Mouse (Mus musculus) lung, postnatal 0 days (tissue): ENCODE measurements around the gene Glmn. TPM values are rescaled to one million over a fixed set of nuclear protein-coding genes. Genes with fewer than 3 reads are reported as not detected.

Source experiments
- ATAC-seq: fragments of 200-750 bp; cut with Nextera tagmentation; 2 replicates; pipeline ENCODE4 v1.8.0; 2017; ENCODE audit warnings: moderate library complexity
- DNase-seq: peaks from one replicate; pipeline ENCODE4 v3.0.0-alpha.2; 2016; ENCODE audit warnings: low spot score
- H3K27ac ChIP-seq: fragments of 300-500 bp; sonication (generic); 2 replicates; pipeline ENCODE4 v1.5.1; 2014; ENCODE audit warnings: antibody characterized with exemption, mild to moderate bottlenecking, low read length, mixed read lengths
- H3K27me3 ChIP-seq: fragments of 300-500 bp; sonication (generic); replicated peaks from 2 replicates; pipeline ENCODE4 v1.6.1; 2014; ENCODE audit warnings: low read length, mixed read lengths; ENCODE audit not compliant: insufficient read depth
- H3K36me3 ChIP-seq: fragments of 300-500 bp; sonication (generic); 2 replicates; pipeline ENCODE4 v1.6.1; 2014; ENCODE audit warnings: low read length, mixed read lengths; ENCODE audit not compliant: insufficient read depth
- H3K4me1 ChIP-seq: fragments of 300-500 bp; sonication (generic); 2 replicates; pipeline ENCODE4 v1.6.1; 2014; ENCODE audit warnings: antibody characterized with exemption, low read depth, low read length, mixed read lengths; ENCODE audit not compliant: insufficient read depth
- H3K4me2 ChIP-seq: fragments of 300-500 bp; sonication (generic); replicated peaks from 2 replicates; pipeline ENCODE4 v1.6.1; 2014; ENCODE audit warnings: low read depth, mild to moderate bottlenecking, low read length, moderate library complexity, mixed read lengths
- H3K4me3 ChIP-seq: fragments of 300-500 bp; sonication (generic); 2 replicates; pipeline ENCODE4 v1.5.1; 2014; ENCODE audit warnings: low read depth, low read length
- H3K9ac ChIP-seq: fragments of 300-500 bp; sonication (generic); replicated peaks from 2 replicates; pipeline ENCODE4 v1.6.1; 2014; ENCODE audit warnings: low read depth, mild to moderate bottlenecking
- H3K9me3 ChIP-seq: fragments of 300-500 bp; sonication (generic); 2 replicates; pipeline ENCODE4 v1.6.1; 2016; ENCODE audit warnings: low read length, mixed read lengths
- CTCF ChIP-seq: IDR thresholded peaks from 2 replicates; pipeline ENCODE4 v1.5.1; 2016; ENCODE audit warnings: antibody characterized with exemption, mild to moderate bottlenecking
- EP300 ChIP-seq: IDR thresholded peaks from 2 replicates; pipeline ENCODE4 v1.6.1; 2016; ENCODE audit warnings: antibody characterized with exemption, mild to moderate bottlenecking, control low read depth
- WGBS: fragments of 180-500 bp; shearing (Covaris S2); extraction: QIAGEN DNeasy Blood & Tissue Kit; methylation state at CpG from one replicate; pipeline ENCODE4 v1.1.7; 2014; 5-methylcytosine and 5-hydroxymethylcytosine counted together
- polyA plus RNA-seq: library from polyadenylated mRNA; unstranded; fragments of >200 nt; fragmentation: Nextera tagmentation; extraction: Ambion mirVana; gene quantifications from 2 replicates; pipeline ENCODE4 v1.2.1, GENCODE M21; 2015

The Glmn gene
- polyA plus RNA-seq: 12.1 and 12.7 TPM in 2 replicates

DNA sequence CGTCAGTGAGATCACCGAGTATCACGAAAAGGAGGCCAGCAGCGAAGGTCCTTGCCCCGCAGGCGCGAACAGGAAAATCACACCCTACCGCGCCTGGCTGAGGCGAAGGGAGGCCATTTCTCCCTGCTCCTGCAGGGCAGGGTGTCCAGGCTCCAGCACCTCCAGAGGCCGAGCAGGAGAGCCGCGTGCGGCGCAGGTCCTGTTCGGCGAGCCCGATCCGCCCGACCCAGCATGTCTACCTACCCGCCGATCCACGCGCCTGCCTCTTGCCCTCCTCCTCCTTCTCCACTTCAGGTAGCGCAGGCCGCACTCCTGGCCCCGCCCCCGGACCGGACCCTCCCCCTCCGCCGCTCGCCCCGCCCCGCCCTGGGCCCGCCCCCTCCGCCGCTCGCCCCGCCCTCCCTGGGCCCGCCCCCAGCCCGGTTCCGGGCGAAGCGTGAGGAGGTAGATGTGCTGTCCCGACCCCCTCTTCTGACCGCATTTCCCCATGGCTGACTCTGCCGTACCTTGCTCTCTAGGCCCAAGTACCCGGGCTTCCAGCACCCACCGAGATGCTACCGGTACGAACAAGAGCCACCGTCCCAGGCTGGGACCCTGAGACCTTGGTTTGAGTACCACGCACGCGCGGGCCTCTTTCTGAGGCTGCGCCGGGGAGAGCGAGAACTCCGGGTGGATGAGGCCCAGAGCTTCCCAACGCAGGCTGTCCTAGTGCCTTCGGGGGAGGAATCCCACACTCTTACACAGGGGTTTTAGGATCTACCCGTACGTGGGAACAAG, at the start of gene Glmn, which contains the start of gene Rpap2:
Glmn (minus strand) TSS at position 588 of the 777 bp plus-strand sequence.
Rpap2 (plus strand) TSS at position 73 of the 777 bp plus-strand sequence.
- DNase-seq: peak; percentile 92
- Histone ChIP-seq H3K9ac (peak within 1 kb of the TSS; percentile 59), H3K4me2 (peak within 1 kb of the TSS; percentile 74), H3K36me3 (no peaks in the 10 kb centered on the region), H3K9me3 (no peaks in the 10 kb centered on the region), H3K4me1 (no peaks in the 10 kb centered on the region), H3K27me3 (no peaks in the 10 kb centered on the region), H3K27ac (peak within 1 kb of the TSS; percentile 82), H3K4me3 (peak within 1 kb of the TSS; percentile 74)
- under 1% methylated on average over 38 of the region's 64 CpGs for WGBS
- ATAC-seq: peak; percentile 96
- TF ChIP-seq CTCF: peak; percentile 35; the same call in 1 of the 2 replicates
- no peak for TF ChIP-seq EP300

GRCm38 (mm10) chr5:107645935-107646334, 48.2 kb upstream of the Glmn start:
- no peak overlapping the region for H3K27ac ChIP-seq
- H3K36me3 ChIP-seq: no peaks in the 10 kb centered on the region
- TF ChIP-seq CTCF: no peak
- no peak for TF ChIP-seq EP300

GRCm38 (mm10) chr5:107644595-107644994, 46.9 kb upstream of the Glmn start:
- DNase-seq (no peak), ATAC-seq (no peak)
- Histone ChIP-seq H3K36me3 (no peaks in the 10 kb centered on the region), H3K4me2 (no peak overlapping the region), H3K9ac (no peak overlapping the region), H3K27me3 (no peaks in the 10 kb centered on the region), H3K27ac (no peak overlapping the region), H3K9me3 (no peaks in the 10 kb centered on the region), H3K4me3 (no peak overlapping the region), H3K4me1 (no peaks in the 10 kb centered on the region)
- 77% methylated on average over 2 of the region's 2 CpGs for WGBS
- TF ChIP-seq CTCF: no peak
- TF ChIP-seq EP300: no peak

More at GRCm38 (mm10) chr5:107645935-107646334, 48.2 kb upstream of the Glmn start:
- Histone ChIP-seq H3K9ac (no peak overlapping the region), H3K4me2 (no peak overlapping the region), H3K4me1 (peaks cover 3% of the 10 kb centered on the region; the same call in 1 of the 2 replicates), H3K9me3 (no peaks in the 10 kb centered on the region), H3K4me3 (no peak overlapping the region), H3K27me3 (no peaks in the 10 kb centered on the region)
- no peak for DNase-seq
- WGBS: 90% methylated on average over 2 of the region's 2 CpGs
- ATAC-seq: no peak

DNA sequence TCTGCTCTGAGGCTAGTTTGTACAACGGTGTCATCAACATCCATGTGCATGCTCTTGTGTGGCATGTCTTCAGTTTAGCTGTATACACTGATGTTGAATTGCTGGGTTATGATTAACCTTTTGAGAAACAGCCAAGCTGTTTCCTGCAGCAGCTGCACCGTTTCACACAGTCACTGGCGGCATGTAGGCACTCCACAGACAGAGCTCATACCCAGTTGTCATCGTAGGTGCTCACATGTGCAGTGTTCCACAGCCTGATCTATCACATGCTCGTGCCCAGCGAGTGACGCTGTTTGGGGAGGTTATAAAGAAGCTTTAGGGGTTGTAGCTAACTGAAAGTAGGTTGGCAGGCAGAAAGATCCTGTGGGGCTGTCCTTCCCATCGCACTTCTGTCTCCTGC, 40.7 kb upstream of the Glmn start:
- Histone ChIP-seq H3K4me1 (no peaks in the 10 kb centered on the region), H3K4me2 (no peak overlapping the region), H3K4me3 (no peak overlapping the region), H3K36me3 (no peaks in the 10 kb centered on the region), H3K9ac (no peak overlapping the region), H3K27me3 (no peaks in the 10 kb centered on the region), H3K27ac (no peak overlapping the region), H3K9me3 (no peaks in the 10 kb centered on the region)
- WGBS: 72% methylated on average over 8 of the region's 8 CpGs
- TF ChIP-seq CTCF: no peak
- no peak for TF ChIP-seq EP300
- DNase-seq (no peak), ATAC-seq (no peak)

DNA sequence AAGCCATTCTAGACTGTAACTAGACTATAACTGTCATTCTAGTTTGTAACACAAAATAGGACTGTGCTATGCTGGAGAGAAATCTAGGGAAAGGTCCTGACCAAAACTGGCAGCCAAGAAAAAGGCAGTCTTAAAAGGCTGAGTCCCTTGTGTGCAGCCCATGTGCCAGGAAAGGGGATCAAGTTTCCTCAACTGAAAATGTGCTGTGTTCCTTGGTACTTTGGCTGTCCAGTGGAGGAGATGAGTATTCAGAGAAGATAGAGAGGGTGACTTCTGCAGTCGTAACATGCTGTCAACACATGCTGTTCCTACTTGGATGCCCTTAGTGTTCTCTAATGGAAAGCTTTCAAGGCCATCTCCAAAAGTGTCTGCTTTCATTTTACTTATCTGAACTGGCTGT, 39.4 kb upstream of the Glmn start:
- DNase-seq (no peak), ATAC-seq (no peak)
- no peak overlapping the region for H3K4me2 ChIP-seq
- H3K36me3 ChIP-seq: no peaks in the 10 kb centered on the region
- H3K9me3 ChIP-seq: no peaks in the 10 kb centered on the region
- no peaks in the 10 kb centered on the region for H3K4me1 ChIP-seq
- no peak for TF ChIP-seq EP300
- TF ChIP-seq CTCF: no peak
- H3K27me3 ChIP-seq: no peaks in the 10 kb centered on the region
- WGBS: 78% methylated on average over 1 of the region's 1 CpGs
- no peak overlapping the region for H3K27ac ChIP-seq
- no peak overlapping the region for H3K9ac ChIP-seq
- no peak overlapping the region for H3K4me3 ChIP-seq

DNA sequence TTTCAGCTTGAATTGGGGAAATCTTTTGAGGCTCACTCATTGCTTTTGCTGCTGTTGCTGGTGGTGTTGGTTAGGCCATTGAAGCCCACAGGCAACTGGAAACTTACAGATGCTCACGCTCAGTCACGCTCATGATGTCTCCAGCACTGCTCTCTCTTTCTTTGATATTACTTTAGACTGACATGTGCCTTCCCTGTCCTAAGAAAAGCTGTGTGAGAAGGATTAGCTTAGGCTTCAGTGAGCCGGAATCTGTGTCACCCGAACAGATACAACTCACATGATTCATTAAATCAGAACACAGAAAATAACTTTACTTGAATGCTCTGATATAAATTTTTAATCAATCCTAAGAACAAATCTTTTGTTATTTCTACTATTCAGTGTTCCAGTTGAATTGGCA, 36.0 kb upstream of the Glmn start:
- Histone ChIP-seq H3K4me1 (no peaks in the 10 kb centered on the region), H3K9me3 (no peaks in the 10 kb centered on the region), H3K36me3 (no peaks in the 10 kb centered on the region), H3K27me3 (no peaks in the 10 kb centered on the region), H3K4me3 (no peak overlapping the region), H3K9ac (no peak overlapping the region), H3K4me2 (no peak overlapping the region), H3K27ac (no peak overlapping the region)
- ATAC-seq (no peak), DNase-seq (no peak)
- TF ChIP-seq EP300: no peak
- TF ChIP-seq CTCF: no peak
- WGBS: 91% methylated on average over 4 of the region's 4 CpGs
